Mouse (Mus musculus) neutrophil, adult 83 days (primary cell): ENCODE results near the gene Olfr934. TPM values are rescaled to one million over a fixed set of nuclear protein-coding genes. Genes with fewer than 3 reads are reported as not detected.

Experiments used
- total RNA-seq, 2 experiments: library from RNA; stranded (reverse); gene quantifications; one replicate each; pipeline ENCODE4 v1.2.4; 2023

Gene Olfr934
- not detected for total RNA-seq

DNA sequence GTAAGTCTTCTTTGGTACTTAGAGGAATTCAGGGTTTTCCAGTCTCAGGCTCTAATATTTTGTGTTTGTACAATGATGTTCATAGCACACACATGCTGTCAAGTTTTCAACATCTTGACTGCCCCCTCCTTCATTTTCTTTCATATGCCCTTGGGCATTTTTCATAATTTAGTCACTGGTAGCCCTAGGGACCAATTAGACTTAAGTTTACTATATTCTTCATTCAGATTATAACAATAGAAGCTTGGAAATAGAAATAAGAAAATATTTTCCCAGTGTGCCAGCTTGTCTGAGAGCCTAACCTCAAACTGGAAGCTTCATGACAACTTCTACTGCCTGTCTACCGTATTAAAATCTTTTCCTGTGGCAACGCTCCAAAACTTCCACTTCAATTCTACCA lies at the start of gene Olfr934:
Olfr934 (minus strand) TSS at position 101 of the 400 bp plus-strand sequence.

DNA sequence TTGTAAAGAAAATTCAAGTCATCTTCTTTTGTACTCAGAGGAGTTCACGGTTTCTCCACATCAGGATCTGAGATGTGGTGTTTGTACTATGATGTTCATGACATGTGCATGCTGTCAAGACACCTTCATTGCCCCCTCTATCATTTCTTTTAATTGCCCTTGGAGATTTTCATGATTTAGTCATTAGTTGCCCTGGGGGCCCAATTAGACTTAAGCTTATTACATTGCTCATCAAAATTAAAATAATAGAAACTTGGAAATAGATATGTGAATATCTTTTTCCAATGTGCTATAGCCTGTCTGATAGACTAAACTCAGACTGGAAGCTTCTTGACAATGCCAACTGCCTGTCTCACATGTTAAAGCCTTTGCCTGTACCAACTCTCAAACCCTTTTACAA lies 35.2 kb upstream of the Olfr934 start, which contains the start of gene Olfr146:
Olfr146 (minus strand) TSS at position 101 of the 400 bp plus-strand sequence.

GRCm38 (mm10) chr9:38999583-38999982 lies 11.5 kb upstream of the Olfr934 start, which contains the start of gene Olfr935:
Gene Olfr935 (minus strand): TSS chr9:38999683.

GRCm38 (mm10) chr9:38972013-38972412 lies 16.1 kb downstream of the Olfr934 start, which contains the start of gene Olfr933:
Gene Olfr933 (plus strand): TSS chr9:38972313.

Other genes starting within 250 kb of the Olfr934 start
- gene Olfr920, start 236.0 kb downstream of the Olfr934 start, total RNA-seq: under 1 TPM in 1 of 2 experiments, not detected in 1; 0.11 TPM
- not detected for gene Olfr921, start 215.2 kb downstream of the Olfr934 start, total RNA-seq
- not detected for gene Olfr922, start 173.7 kb downstream of the Olfr934 start, total RNA-seq
- gene Olfr923, start 161.8 kb downstream of the Olfr934 start, total RNA-seq: not detected
- not detected for gene Olfr924, start 143.9 kb downstream of the Olfr934 start, total RNA-seq
- not detected for gene Olfr26, start 133.3 kb downstream of the Olfr934 start, total RNA-seq
- not detected for gene Olfr926, start 111.2 kb downstream of the Olfr934 start, total RNA-seq
- not detected for gene Olfr930, start 58.5 kb downstream of the Olfr934 start, total RNA-seq
- gene Olfr933, start 16.0 kb downstream of the Olfr934 start, total RNA-seq: not detected
- not detected for gene Olfr935, start 11.4 kb upstream of the Olfr934 start, total RNA-seq
- not detected for gene Olfr146, start 35.1 kb upstream of the Olfr934 start, total RNA-seq
- not detected for gene Olfr937, start 76.6 kb upstream of the Olfr934 start, total RNA-seq
- gene Olfr938, start 90.6 kb upstream of the Olfr934 start, total RNA-seq: not detected
- not detected for gene Olfr27, start 139.8 kb upstream of the Olfr934 start, total RNA-seq
- not detected for gene Olfr943, start 178.0 kb upstream of the Olfr934 start, total RNA-seq
- gene Olfr944, start 213.6 kb upstream of the Olfr934 start, total RNA-seq: not detected